Mouse (Mus musculus) megakaryocyte, embryonic 14.5 days (primary cell): ENCODE data around the gene Ppp3r2.

Source experiments
- FLI1 ChIP-seq: IDR thresholded peaks from 2 replicates; pipeline ENCODE4 v1.6.1; 2012; ENCODE audit warnings: low read length, inconsistent platforms, mixed read lengths
- GATA1 ChIP-seq: IDR thresholded peaks from 3 replicates; pipeline ENCODE4 v1.6.1; 2012; ENCODE audit warnings: mixed read lengths, low read length, inconsistent platforms, borderline replicate concordance

DNA sequence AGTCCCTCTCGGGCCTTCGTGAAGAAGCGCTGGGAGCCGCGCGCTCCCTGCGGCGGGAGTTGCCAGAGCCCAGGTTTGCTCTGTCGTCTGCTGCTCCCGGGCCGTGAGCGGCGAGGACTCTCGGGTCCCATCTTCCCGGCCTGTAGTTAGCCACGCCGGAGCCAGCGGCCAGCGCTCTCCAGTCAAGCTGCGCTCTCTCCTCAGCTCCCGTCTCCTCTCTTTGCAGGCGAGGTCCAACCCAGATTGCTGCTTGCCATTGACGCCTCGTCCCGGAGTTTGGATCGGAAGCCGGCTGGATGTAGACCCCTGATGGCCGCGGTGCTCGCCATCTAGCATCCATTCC lies 49.7 kb downstream of the Ppp3r2 start:
- TF ChIP-seq FLI1: no peak
- no peak for TF ChIP-seq GATA1
